Mouse (Mus musculus) brain, embryonic 14.5 days (tissue): Measurements from ENCODE around the gene Brms1. TPM values are rescaled to one million over a fixed set of nuclear protein-coding genes. Genes with fewer than 3 reads are reported as not detected.
"Not testable (repeated sequence)": the region's sequence is repeated elsewhere in the genome, so short reads cannot be mapped to it uniquely, and the experiment has no call there.

Experiments
- DNase-seq: peaks from one replicate; pipeline ENCODE4 v3.0.0-alpha.2; 2011; ENCODE audit warnings: low read depth
- CTCF ChIP-seq: fragments of 200-500 bp; IDR thresholded peaks from 2 replicates; pipeline ENCODE4 v1.5.1; 2012; ENCODE audit warnings: inconsistent platforms, mild to moderate bottlenecking, moderate library complexity, borderline replicate concordance; ENCODE audit not compliant: insufficient read depth, insufficient read length; ENCODE audit errors: extremely low read depth
- POLR2A ChIP-seq: fragments of 200-500 bp; IDR thresholded peaks from 2 replicates; pipeline ENCODE4 v1.6.1; 2012; ENCODE audit warnings: mild to moderate bottlenecking, inconsistent platforms, borderline replicate concordance; ENCODE audit not compliant: poor library complexity, insufficient read depth, insufficient read length, severe bottlenecking; ENCODE audit errors: extremely low read depth
- polyA plus RNA-seq: library from polyadenylated mRNA; depleted of rRNA; stranded (reverse); fragments of >200 nt; gene quantifications from 2 replicates; pipeline ENCODE4 v1.2.3, GENCODE M21; 2012; rRNA removed

The Brms1 gene
- 32.9 and 39.8 TPM in 2 replicates for polyA plus RNA-seq

- no peak for TF ChIP-seq CTCF
- peak; percentile 10; the same call in 1 of the 2 replicates for TF ChIP-seq POLR2A
- DNase-seq = peak; percentile 98
Measured at GRCm38 (mm10) chr19:5040862-5041523, at the start of gene Brms1. Gene Brms1, plus strand, starts transcription at chr19:5041354.

- TF ChIP-seq POLR2A = no peak
- no peak for TF ChIP-seq CTCF
- DNase-seq = no peak
Measured at GRCm38 (mm10) chr19:4992371-4992770, 48.8 kb upstream of the Brms1 start.

- peak; percentile 73 for DNase-seq
- TF ChIP-seq POLR2A (no peak), CTCF (no peak)
Measured at GRCm38 (mm10) chr19:4992904-4993303, 48.2 kb upstream of the Brms1 start.

GRCm38 (mm10) chr19:4994043-4994442 lies 47.1 kb upstream of the Brms1 start:
- DNase-seq = peak; percentile 75
- TF ChIP-seq POLR2A (no peak), CTCF (no peak)

- DNase-seq = no peak
- no peak for TF ChIP-seq CTCF
- no peak for TF ChIP-seq POLR2A
Measured at GRCm38 (mm10) chr19:4999445-5000140, 41.6 kb upstream of the Brms1 start.

- peak; percentile 98 for TF ChIP-seq CTCF
- TF ChIP-seq POLR2A = 0 out of 2 replicates have a peak, but pooled peaks have one; percentile 7
Measured at GRCm38 (mm10) chr19:5001666-5002406, 39.3 kb upstream of the Brms1 start.

GRCm38 (mm10) chr19:5003644-5004043 lies 37.5 kb upstream of the Brms1 start:
- not testable (repeated sequence) for DNase-seq

More at GRCm38 (mm10) chr19:5001666-5002406, 39.3 kb upstream of the Brms1 start:
- peak; percentile 99 for DNase-seq

- TF ChIP-seq POLR2A (no peak), CTCF (no peak)
- DNase-seq = no peak
Measured at GRCm38 (mm10) chr19:5004925-5005324, 36.2 kb upstream of the Brms1 start.

- no peak for DNase-seq
- TF ChIP-seq CTCF = no peak
- no peak for TF ChIP-seq POLR2A
Measured at GRCm38 (mm10) chr19:5013138-5013537, 28.0 kb upstream of the Brms1 start.

- TF ChIP-seq CTCF = peak; percentile 61; the same call in 1 of the 2 replicates
- TF ChIP-seq POLR2A = no peak
- DNase-seq = peak; percentile 64
Measured at GRCm38 (mm10) chr19:5014961-5015398, 26.2 kb upstream of the Brms1 start.

GRCm38 (mm10) chr19:5016221-5016742 lies 24.9 kb upstream of the Brms1 start:
- TF ChIP-seq POLR2A = no peak
- TF ChIP-seq CTCF = no peak
- DNase-seq = peak; percentile 71

- TF ChIP-seq POLR2A (no peak), CTCF (peak; percentile 91)
- peak; percentile 85 for DNase-seq
Measured at GRCm38 (mm10) chr19:5016782-5017181, 24.4 kb upstream of the Brms1 start.
